Mouse (Mus musculus) CD4-positive helper T cell, adult 2 months (primary cell): ENCODE results near the gene Mov10l1.

Source experiments
- DNase-seq: peaks from one replicate; pipeline ENCODE4 v3.0.0-alpha.2; 2012; ENCODE audit warnings: low read depth, missing footprints, low spot score

Gene Mov10l1

DNA sequence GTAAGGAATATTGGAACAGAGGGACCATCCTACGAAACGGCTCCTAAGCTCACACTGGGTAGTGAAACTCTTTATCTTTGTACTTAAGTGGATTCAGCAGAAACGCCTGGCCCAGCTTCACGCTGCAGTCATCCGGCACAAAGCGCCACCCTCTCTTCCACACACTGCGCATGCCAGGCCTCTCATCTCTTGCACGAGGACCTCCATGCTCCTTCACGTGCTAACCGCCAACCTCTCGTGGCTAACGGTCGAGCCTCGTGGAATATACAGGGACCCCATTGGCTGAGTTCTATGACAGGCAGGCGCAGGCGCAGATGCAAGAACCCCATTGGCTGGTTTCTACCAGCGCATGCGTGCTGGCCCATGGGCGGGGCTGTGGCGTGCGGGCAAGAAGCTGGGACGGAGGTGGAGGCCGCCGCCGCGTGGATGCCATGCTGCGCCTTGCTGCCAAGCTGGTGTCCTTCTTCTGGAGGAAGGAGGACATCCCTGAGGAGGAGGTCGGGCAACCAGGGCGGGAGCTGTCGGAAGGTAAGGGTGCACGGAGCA lies at the start of gene Mov10l1:
TSS of gene Mov10l1 (plus strand) at position 376 of the 546 bp plus-strand sequence.
- no peak for DNase-seq

DNA sequence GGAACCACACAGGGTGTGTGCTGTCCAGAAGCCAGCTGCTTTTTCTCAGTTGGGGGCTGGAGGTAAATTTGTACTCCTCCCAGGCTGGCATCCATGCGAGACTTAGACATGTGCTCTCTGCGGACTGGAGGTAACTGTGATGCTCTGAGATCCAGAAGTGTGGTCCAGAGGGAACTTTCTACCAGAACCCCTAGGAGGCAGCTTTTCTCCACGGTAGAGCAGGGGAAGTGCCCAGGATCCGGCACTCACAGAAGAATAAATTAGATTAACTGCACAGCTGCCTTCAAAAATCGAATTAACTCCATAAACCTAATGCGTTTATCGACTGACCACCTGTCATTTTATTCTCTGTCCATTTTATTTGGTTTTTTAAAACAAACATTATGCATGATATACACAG lies 48.6 kb upstream of the Mov10l1 start:
- DNase-seq = no peak

GRCm38 (mm10) chr15:88936619-88937290 lies 46.0 kb upstream of the Mov10l1 start:
- DNase-seq = no peak

- DNase-seq = no peak
Observed at GRCm38 (mm10) chr15:88937291-88937650, 45.4 kb upstream of the Mov10l1 start.

DNA sequence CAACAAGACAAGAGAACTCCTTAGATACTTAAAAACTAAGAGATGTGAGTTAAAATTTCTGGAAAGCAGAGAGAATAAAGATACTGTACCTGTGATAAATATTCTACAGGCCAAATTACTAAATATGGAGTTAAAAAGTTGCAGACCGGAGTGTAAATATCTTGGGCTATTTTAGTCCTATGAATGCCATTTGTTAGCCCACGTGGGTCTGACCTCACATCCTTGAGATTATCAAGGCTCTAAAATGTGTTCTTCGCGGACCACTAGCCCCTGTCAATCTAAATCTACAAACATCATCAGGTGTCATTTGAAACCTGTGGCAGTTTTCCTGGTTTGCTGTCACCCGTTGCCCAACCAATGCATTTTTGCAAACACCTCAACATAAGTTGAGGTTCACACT lies 39.9 kb upstream of the Mov10l1 start:
- DNase-seq = no peak

- DNase-seq = no peak
Observed at GRCm38 (mm10) chr15:88943896-88944551, 38.7 kb upstream of the Mov10l1 start.

GRCm38 (mm10) chr15:88946851-88947250 lies 35.9 kb upstream of the Mov10l1 start:
- DNase-seq = no peak

DNA sequence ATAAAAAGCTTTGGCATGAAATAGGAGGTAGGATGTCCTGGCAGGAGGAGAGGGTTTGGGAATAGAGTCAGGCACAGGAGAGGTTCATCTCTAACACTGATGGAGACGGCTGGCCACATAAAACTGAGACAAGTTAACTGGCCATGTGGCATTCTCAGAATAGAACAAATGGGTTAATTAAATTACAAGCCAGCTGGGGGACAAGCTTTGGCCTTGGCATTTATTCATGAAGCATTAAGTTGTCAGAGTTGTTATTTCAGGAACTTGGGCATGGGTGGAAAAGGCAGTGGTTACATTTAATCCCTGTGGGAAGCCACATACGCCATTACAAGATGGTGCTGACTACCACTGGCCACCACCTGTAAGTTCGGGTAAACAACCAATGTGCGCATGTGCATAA lies 31.5 kb upstream of the Mov10l1 start:
- DNase-seq = no peak

DNA sequence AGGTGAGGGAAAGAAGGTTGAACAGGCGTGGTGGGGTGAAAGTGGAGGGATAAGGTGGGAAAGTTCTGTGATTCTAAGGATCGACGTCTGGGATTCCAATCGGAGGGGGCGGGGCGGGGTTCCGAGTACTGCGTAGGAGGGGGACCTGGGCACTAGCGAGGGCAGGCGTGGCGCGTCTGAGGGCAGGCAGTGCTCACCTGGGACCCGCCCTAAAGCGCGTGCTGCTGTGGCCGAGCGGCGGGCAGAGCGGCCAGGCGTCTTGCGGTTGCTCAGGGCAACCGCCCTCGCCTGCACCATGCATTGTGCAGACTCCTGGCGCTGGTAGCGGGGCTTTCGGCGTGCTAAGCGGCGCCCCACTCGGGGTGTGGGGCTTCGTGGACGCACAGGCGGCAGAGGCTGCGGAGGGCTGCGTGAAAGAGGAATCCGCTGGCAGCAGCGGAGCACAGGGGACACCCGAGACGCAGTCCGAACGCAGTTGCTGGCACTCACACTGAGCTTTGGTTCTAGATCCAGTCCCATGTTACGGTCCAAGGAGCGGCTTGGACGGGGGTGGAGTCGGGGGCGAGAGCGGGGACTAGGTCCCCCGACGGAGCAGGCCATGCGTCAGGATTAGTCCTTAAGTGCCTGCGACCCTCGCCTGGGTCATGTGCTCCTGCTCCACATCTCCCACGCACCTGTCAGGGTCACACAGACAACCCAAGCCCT lies 28.2 kb upstream of the Mov10l1 start, which contains the start of gene Ttll8:
TSS of gene Ttll8 (minus strand) at position 51 of the 705 bp plus-strand sequence.
- DNase-seq = no peak

- DNase-seq = no peak
Observed at GRCm38 (mm10) chr15:88955342-88955741, 27.4 kb upstream of the Mov10l1 start.

GRCm38 (mm10) chr15:88957522-88957921 lies 25.2 kb upstream of the Mov10l1 start:
- no peak for DNase-seq

GRCm38 (mm10) chr15:88964070-88964578 lies 18.6 kb upstream of the Mov10l1 start:
- DNase-seq = no peak

DNA sequence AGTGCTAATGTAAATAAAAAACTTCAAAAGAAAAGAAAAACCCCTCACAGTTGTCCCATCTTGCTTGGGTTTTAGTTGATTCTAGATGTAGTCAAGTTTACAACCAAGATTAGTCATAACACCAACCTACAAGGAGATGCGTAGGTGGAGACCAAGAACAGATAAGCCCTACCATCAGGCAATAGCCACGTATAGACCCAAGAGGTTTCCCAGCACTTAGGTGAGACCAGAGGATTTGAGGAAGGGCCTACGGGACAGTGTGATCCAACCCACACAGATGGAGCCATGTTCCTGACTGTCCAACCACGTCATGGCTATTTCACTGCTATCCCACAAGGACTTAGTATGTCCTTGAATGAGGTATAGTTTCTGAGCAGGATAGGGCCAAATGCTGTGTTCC lies 10.4 kb upstream of the Mov10l1 start:
- no peak for DNase-seq

DNA sequence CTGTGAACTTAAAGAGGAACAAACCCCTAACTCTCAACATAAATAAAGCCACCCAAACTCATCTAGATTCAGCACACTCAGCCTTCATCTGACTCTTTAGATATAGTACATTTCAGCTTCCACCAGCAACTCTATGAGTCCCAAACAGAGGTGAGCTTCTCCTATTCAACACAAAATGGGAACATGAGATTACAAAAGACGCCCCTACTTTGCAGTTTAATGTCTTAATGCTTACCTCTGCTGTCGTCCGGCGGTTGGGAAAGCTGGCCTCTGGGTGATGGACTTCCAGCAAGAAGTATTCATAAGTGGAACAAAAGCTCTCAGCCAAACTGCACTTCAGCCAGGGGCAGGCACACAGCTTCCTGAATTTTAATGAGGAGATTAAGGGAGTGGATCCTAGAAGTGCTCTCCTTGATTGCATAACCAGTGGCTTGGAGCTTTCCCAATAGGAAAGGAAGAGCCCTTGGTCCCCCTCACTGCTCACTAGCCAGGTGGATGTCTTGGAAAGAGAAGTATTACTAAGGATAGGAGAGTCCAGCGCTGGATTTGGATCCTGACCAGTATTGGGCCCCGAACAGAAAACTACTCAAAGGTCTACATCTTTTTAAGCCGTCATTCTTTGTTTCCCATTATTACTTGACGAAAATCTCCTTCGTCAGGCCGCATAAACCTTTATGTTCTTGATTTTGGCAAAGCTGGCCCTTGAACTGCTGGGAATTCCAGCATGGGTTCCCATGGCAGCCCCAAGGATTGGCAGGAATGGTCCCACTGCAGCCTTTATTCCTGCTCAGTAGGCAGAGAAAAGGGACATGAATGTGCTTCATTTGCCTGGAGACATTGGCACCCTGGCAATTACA lies 4.2 kb upstream of the Mov10l1 start, which contains the start of gene Mlc1:
TSS of gene Mlc1 (minus strand) at position 727 of the 857 bp plus-strand sequence.
- no peak for DNase-seq

DNA sequence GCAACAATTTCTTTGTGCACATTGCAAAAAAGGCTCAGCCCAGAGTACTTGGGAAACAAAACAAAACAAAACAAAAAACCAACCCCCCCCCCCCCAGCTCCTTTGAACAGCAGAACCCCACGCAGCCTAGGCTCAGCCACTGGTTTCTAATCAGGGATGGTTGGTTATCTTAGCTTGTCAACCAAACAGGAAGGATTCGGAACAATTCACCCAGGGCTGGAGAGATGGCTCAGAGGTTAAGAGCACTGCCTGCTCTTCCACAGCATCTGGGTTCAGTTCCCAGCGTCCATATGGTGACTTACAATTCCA lies 3.6 kb upstream of the Mov10l1 start:
- DNase-seq = no peak

GRCm38 (mm10) chr15:88989236-88989635 lies 6.5 kb downstream of the Mov10l1 start:
- no peak for DNase-seq

GRCm38 (mm10) chr15:88998636-88999035 lies 15.9 kb downstream of the Mov10l1 start:
- DNase-seq = no peak

GRCm38 (mm10) chr15:88999124-88999523 lies 16.4 kb downstream of the Mov10l1 start:
- DNase-seq = no peak

DNA sequence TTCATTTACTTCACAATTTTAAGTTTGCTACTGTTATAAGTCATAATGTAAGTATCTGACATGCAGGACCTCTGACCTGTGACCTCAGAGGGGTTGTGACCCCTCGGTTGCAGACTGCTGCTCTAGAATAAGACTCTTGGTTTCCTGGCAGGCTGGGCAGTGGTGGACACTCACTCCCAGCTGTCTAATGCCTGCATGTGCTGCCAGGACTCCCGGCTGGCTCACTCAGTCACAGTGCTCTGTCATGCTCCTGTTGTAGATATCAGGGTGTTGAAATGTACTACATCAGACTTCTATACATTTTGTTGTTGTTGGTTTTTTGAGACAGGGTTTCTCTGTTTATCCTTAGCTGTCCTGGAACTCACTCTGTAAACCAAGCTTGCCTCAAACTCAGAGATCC lies 17.7 kb downstream of the Mov10l1 start:
- DNase-seq = no peak

GRCm38 (mm10) chr15:89001245-89001644 lies 18.5 kb downstream of the Mov10l1 start:
- no peak for DNase-seq

DNA sequence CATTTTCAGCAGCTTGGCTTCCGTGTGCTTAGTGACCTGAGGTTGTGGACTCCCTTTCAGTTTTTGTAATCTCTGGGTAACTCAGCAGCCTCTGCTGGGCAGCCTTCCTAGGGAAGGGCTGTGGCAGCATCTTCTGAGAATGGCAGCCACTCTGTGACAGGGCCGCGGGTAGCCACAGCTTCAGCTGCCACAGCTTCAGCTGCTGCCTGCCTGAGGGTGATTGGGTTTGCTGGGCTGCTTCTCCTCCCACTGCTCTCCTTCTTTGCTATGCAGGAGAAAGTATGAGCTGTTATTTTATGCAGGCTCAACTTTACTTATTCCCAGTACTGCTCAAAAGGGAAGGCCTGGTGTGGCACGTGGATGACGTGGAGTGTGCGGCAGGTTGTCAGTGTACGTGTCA lies 24.3 kb downstream of the Mov10l1 start:
- DNase-seq = no peak
